Mouse (Mus musculus) mature B cell (primary cell): ENCODE measurements at regions not wholly inside any gene's neighbourhood (a gene's known extent, or its start where the extent isn't known, plus 50 kb on each side); places are given as distances from the start of the nearest gene placed in this dataset.

Experiments
- in situ Hi-C: fragments of 300-500 bp; cut with MboI; formaldehyde crosslinking; loops from 2 replicates; pipeline ENCODE4 v1.14.3; 2019

GRCm38 (mm10) chr12:16021202-16021821 is 204.6 kb upstream of the Trib2 start:
- in situ Hi-C loops: no loop called here

GRCm38 (mm10) chr12:16018237-16018636 is 201.5 kb upstream of the Trib2 start:
- in situ Hi-C loops: no loop called here

- in situ Hi-C loops: no loop called here
Observed at GRCm38 (mm10) chr12:16016621-16017020, 199.9 kb upstream of the Trib2 start.

GRCm38 (mm10) chr12:16015596-16015995 is 198.9 kb upstream of the Trib2 start:
- in situ Hi-C loops: no loop called here

- in situ Hi-C loops: no loop called here
Observed at GRCm38 (mm10) chr12:16014679-16015078, 198.0 kb upstream of the Trib2 start.

- in situ Hi-C loops: no loop called here
Observed at GRCm38 (mm10) chr12:16013861-16014630, 197.3 kb upstream of the Trib2 start.

- in situ Hi-C loops: no loop called here
Observed at GRCm38 (mm10) chr12:16013354-16013753, 196.6 kb upstream of the Trib2 start.

- in situ Hi-C loops: no loop called here
Observed at GRCm38 (mm10) chr12:16012081-16012480, 195.4 kb upstream of the Trib2 start.

- in situ Hi-C loops: no loop called here
Observed at GRCm38 (mm10) chr12:16009822-16010620, 193.3 kb upstream of the Trib2 start.

GRCm38 (mm10) chr12:16008763-16009515 is 192.2 kb upstream of the Trib2 start:
- in situ Hi-C loops: no loop called here

GRCm38 (mm10) chr12:16008261-16008660 is 191.5 kb upstream of the Trib2 start:
- in situ Hi-C loops: no loop called here

- in situ Hi-C loops: no loop called here
Observed at GRCm38 (mm10) chr12:16006688-16007087, 190.0 kb upstream of the Trib2 start.

- in situ Hi-C loops: no loop called here
Observed at GRCm38 (mm10) chr12:16006286-16006685, 189.6 kb upstream of the Trib2 start.

- in situ Hi-C loops: no loop called here
Observed at GRCm38 (mm10) chr12:16001811-16002210, 185.1 kb upstream of the Trib2 start.

GRCm38 (mm10) chr12:16001225-16001624 is 184.5 kb upstream of the Trib2 start:
- in situ Hi-C loops: no loop called here

GRCm38 (mm10) chr12:15998331-15998730 is 181.6 kb upstream of the Trib2 start:
- in situ Hi-C loops: no loop called here

GRCm38 (mm10) chr12:15993866-15994265 is 177.1 kb upstream of the Trib2 start:
- in situ Hi-C loops: no loop called here

- in situ Hi-C loops: no loop called here
Observed at GRCm38 (mm10) chr12:15986351-15986750, 169.6 kb upstream of the Trib2 start.

GRCm38 (mm10) chr12:15985649-15986048 is 168.9 kb upstream of the Trib2 start:
- in situ Hi-C loops: no loop called here

GRCm38 (mm10) chr12:15983591-15984300 is 167.0 kb upstream of the Trib2 start:
- in situ Hi-C loops: no loop called here

GRCm38 (mm10) chr12:15981741-15982140 is 165.0 kb upstream of the Trib2 start:
- in situ Hi-C loops: no loop called here
